In the genomic region with DNA sequence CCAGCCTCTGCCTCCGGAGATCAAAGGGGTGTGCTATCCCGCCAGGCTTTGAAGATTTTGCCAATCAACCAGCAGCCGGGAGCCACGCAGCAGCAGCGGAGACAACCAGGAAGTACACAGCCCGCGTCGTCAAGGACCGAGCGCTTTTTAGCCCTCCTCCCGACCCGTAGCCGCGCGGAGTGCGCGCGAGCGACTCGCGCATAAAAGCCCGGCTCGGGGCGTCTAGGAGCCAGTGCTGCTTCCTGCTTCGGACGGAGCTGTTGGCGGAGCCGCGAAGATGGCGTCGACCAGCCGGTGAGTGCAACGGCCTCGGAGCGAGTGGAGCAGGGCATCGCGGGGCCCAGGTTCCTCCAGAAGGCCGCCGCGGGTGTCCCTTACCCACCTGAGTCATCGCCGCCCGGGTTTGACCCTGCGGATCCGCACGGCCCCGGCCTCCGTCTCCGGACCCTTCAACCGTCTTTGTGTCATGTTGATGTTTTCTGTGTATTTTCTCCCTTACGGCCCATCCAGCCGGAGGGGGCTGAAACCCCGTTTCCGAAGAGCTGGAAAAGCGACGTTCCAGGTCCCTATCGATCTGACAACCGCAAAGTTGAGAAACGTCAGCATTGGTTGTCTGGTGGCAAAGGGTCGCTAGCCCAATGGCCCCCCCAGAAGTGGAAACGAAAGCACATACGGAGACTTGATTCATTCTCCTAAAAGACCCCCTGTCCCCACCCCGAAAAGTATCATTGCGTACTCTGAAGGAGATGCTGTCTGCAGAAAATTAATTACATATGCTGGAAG, we compare ENCODE assay signal across 8 mouse cellular contexts. TPM values are rescaled to one million over a fixed set of nuclear protein-coding genes. Genes with fewer than 3 reads are reported as not detected.
DNase-seq lines count a peak whose midpoint lies in the region; ATAC-seq lines count a peak whose summit lies in the region.

Gene Gtf2b (plus strand): TSS at position 51 of the 783 bp plus-strand sequence.

- peak; percentile 99 for ATAC-seq in forebrain, embryonic 11.5 days (replicated peaks; ENCODE audit: low FRiP score)
- peak; percentile 100 for ATAC-seq in heart, embryonic 16.5 days (replicated peaks; ENCODE audit: extremely low read depth, insufficient read depth, low FRiP score)
- peak; percentile 99 for ATAC-seq in liver, embryonic 15.5 days (ENCODE audit: insufficient read depth)
- ATAC-seq in neural tube, embryonic 12.5 days (ENCODE audit: low FRiP score, low read depth), result peak; percentile 100

- peak within 1 kb of the TSS; percentile 80 for H3K4me3 ChIP-seq in forebrain, embryonic 11.5 days (ENCODE audit: low read depth, low read length)
- peak within 1 kb of the TSS; percentile 97 for H3K4me3 ChIP-seq in heart, embryonic 16.5 days (ENCODE audit: low read length)
- peak within 1 kb of the TSS; percentile 76 for H3K4me3 ChIP-seq in liver, embryonic 15.5 days (replicated peaks)
- H3K4me3 ChIP-seq in neural tube, embryonic 12.5 days, result peak within 1 kb of the TSS; percentile 82

- peak within 1 kb of the TSS; percentile 52 for H3K4me2 ChIP-seq in forebrain, embryonic 11.5 days (ENCODE audit: low read depth, low read length, severe bottlenecking)
- peak within 1 kb of the TSS; percentile 92 for H3K4me2 ChIP-seq in heart, embryonic 16.5 days (ENCODE audit: low read depth, low read length)
- peak within 1 kb of the TSS; percentile 77 for H3K4me2 ChIP-seq in liver, embryonic 15.5 days
- H3K4me2 ChIP-seq in neural tube, embryonic 12.5 days (replicated peaks), result peak within 1 kb of the TSS; percentile 76

- WGBS in forebrain, embryonic 11.5 days, result under 1% methylated on average over 64 of the region's 64 CpGs
- WGBS in heart, embryonic 16.5 days, result under 1% methylated on average over 64 of the region's 64 CpGs
- WGBS in liver, embryonic 15.5 days (ENCODE audit: insufficient replicate concordance), result under 1% methylated on average over 64 of the region's 64 CpGs
- WGBS in neural tube, embryonic 12.5 days, result under 1% methylated on average over 64 of the region's 64 CpGs

- peak; percentile 91 for DNase-seq in CD8-positive naive resting alpha-beta T cell, adult 2 months (ENCODE audit: low read depth in 2 of 2, low spot score in 2 of 2)
- peak; percentile 86 for DNase-seq in c-Kit-positive CD71-negative TER-119-negative erythroid progenitor cells, embryonic 14.5 days (ENCODE audit: low read depth)
- peak; percentile 97 for DNase-seq in forebrain, embryonic 11.5 days (ENCODE audit: low spot score)
- DNase-seq in kidney, postnatal 36 days, result peak; percentile 94 to 96
- peak; percentile 89 for DNase-seq in telencephalon, adult 2 months (ENCODE audit: low read depth, low spot score)

- no peaks in the 10 kb centered on the region for H3K36me3 ChIP-seq in forebrain, embryonic 11.5 days (ENCODE audit: control insufficient read depth, insufficient read depth, low read length)
- no peaks in the 10 kb centered on the region for H3K36me3 ChIP-seq in heart, embryonic 16.5 days (ENCODE audit: control insufficient read depth, insufficient read depth)
- H3K36me3 ChIP-seq in liver, embryonic 15.5 days (replicated peaks), result no peaks in the 10 kb centered on the region
- H3K36me3 ChIP-seq in neural tube, embryonic 12.5 days, result no peaks in the 10 kb centered on the region

- H3K27ac ChIP-seq in forebrain, embryonic 11.5 days (ENCODE audit: low read depth, low read length), result peak within 1 kb of the TSS; percentile 72
- peak within 1 kb of the TSS; percentile 88 for H3K27ac ChIP-seq in heart, embryonic 16.5 days (ENCODE audit: low read length)
- H3K27ac ChIP-seq in liver, embryonic 15.5 days (replicated peaks), result peak within 1 kb of the TSS; percentile 88
- peak within 1 kb of the TSS; percentile 71 for H3K27ac ChIP-seq in neural tube, embryonic 12.5 days

- H3K27me3 ChIP-seq in forebrain, embryonic 11.5 days (ENCODE audit: control insufficient read depth, insufficient read depth, low read length), result no peaks in the 10 kb centered on the region
- no peaks in the 10 kb centered on the region for H3K27me3 ChIP-seq in heart, embryonic 16.5 days (ENCODE audit: control insufficient read depth, insufficient read depth, low read length)
- no peaks in the 10 kb centered on the region for H3K27me3 ChIP-seq in liver, embryonic 15.5 days
- no peaks in the 10 kb centered on the region for H3K27me3 ChIP-seq in neural tube, embryonic 12.5 days (replicated peaks)

- peak within 1 kb of the TSS; percentile 95 for H3K9ac ChIP-seq in forebrain, embryonic 11.5 days (ENCODE audit: low read length)
- H3K9ac ChIP-seq in heart, embryonic 16.5 days (ENCODE audit: low read length), result peak within 1 kb of the TSS; percentile 97
- peak within 1 kb of the TSS; percentile 85 for H3K9ac ChIP-seq in liver, embryonic 15.5 days
- H3K9ac ChIP-seq in neural tube, embryonic 12.5 days, result peak within 1 kb of the TSS; percentile 90

- H3K4me1 ChIP-seq in forebrain, embryonic 11.5 days (replicated peaks; ENCODE audit: control insufficient read depth, insufficient read depth, low read length), result peaks cover 2% of the 10 kb centered on the region; the same call in 1 of the 2 replicates
- peaks cover 29% of the 10 kb centered on the region for H3K4me1 ChIP-seq in heart, embryonic 16.5 days (ENCODE audit: control insufficient read depth, insufficient read depth, low read length)
- H3K4me1 ChIP-seq in liver, embryonic 15.5 days (replicated peaks), result peaks cover 46% of the 10 kb centered on the region
- H3K4me1 ChIP-seq in neural tube, embryonic 12.5 days, result peaks cover 15% of the 10 kb centered on the region

- no peaks in the 10 kb centered on the region for H3K9me3 ChIP-seq in forebrain, embryonic 11.5 days (ENCODE audit: control insufficient read depth, low read length)
- H3K9me3 ChIP-seq in heart, embryonic 16.5 days (replicated peaks; ENCODE audit: control insufficient read depth, low read length), result no peaks in the 10 kb centered on the region
- no peaks in the 10 kb centered on the region for H3K9me3 ChIP-seq in liver, embryonic 15.5 days (replicated peaks)
- H3K9me3 ChIP-seq in neural tube, embryonic 12.5 days, result no peaks in the 10 kb centered on the region

RNA-seq across cellular contexts. Expression of gene Gtf2b, which starts in this region (rescaled TPM):
- polyA plus RNA-seq in forebrain, embryonic 11.5 days (2014; fragmentation: Nextera tagmentation; extraction: Ambion mirVana), result 94.1 and 94.7 TPM in 2 replicates
- polyA plus RNA-seq in heart, embryonic 16.5 days (2015; fragmentation: Nextera tagmentation; extraction: Ambion mirVana), result 65.1 and 76.5 TPM in 2 replicates
- 42.6 and 46.4 TPM in 2 replicates for polyA plus RNA-seq in liver, embryonic 15.5 days (2015; fragmentation: Nextera tagmentation; extraction: Ambion mirVana)
- 90.5 and 93.4 TPM in 2 replicates for polyA plus RNA-seq in neural tube, embryonic 12.5 days (2016; fragmentation: Nextera tagmentation; extraction: Ambion mirVana)

Comparison
In these comparisons a context has a peak if more than half of its experiments do, and no peak if none do; other contexts are left out.
1. Peak in every context shown above with its lines: DNase-seq, ATAC-seq, H3K4me3 ChIP-seq and H3K27ac ChIP-seq.